Mouse (Mus musculus): ENCODE results near the gene Slc22a13. TPM values are rescaled to one million over a fixed set of nuclear protein-coding genes. Genes with fewer than 3 reads are reported as not detected.
"Not testable (repeated sequence)": the region's sequence is repeated elsewhere in the genome, so short reads cannot be mapped to it uniquely, and the experiment has no call there.

Gene Slc22a13
- total RNA-seq (2021) (not detected), polyA plus RNA-seq (2012; rRNA removed) (0.06 TPM in 1 of 2 replicates, not detected in the other)
- long read RNA-seq = 0 reads

DNA sequence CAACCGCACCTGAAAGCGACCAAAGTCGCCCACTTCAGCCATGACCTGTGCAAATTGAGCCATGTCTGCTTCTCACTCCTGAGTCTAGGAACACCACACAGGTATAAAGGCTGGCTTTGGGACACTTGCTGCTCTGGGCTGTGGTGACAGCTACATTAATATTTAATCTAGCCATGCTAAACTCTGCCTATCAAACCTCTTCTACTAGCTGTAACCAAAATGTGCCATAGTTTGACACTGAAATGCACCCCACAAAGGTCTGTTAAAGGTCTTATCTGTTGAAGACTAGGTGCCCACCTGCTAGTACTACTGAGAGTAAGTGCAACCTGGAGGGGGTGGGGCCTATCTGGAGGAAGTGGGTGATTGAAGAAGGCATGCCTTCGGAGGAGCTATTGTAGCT lies at the start of gene Slc22a13:
TSS of gene Slc22a13 (minus strand) at position 101 of the 400 bp plus-strand sequence.
- no peak for DNase-seq

DNA sequence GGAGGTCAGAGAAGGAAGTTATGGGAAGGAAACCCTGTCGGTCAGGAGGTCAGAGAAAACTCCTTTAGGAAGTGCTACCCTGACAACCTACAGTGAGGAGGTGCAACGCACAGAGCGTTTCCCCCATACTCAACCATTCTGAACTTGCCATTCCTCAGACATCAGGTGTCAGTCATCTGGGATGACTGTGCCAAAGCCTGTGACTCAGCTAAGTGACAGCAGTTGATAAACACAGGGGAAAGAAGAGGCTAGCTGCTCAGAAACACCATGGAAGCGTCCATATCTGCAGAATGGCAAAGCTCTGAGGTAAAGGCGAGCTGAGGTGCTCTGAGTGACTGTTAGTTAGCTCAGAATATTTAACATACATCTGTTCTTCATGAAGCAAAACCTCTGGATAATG lies 49.2 kb upstream of the Slc22a13 start:
- DNase-seq = no peak

DNA sequence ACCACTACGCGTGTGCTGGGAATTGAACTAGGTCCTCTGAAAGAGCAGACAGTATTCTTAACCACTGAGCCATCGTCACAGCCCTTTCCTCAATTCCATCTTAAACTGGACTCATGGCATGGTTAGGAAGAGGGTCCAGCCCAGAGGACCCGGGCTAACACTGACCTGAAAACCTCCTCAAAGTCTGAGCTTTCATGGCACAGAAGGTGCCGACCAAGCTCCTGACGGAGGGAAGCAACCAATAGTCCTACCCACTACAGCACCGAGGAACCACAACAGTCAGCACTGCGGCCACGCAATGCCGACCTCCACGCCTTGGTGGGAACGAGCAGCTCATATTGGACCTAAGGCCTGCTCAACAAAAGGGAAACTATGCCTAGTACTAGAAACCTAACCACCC lies 47.3 kb upstream of the Slc22a13 start:
- DNase-seq = no peak

DNA sequence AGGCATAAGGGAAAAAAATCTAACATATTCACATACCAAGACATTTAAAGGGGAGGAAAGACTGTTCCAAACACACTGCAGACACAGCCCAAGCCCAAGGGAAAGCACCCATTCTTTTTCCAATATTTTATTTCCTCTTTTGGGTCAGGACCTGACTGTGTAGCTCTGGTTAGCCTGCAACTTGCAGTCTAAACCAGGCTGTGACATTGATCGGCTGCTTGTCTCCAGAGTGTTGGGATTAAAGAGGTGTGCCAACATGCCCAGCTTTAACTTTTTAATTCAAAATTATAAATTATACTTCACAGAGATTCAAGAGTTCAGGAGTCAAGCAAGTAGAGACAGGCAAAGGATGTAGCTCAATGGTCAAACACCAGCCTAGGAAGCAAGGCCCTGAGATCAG lies 46.2 kb upstream of the Slc22a13 start:
- no peak for DNase-seq

DNA sequence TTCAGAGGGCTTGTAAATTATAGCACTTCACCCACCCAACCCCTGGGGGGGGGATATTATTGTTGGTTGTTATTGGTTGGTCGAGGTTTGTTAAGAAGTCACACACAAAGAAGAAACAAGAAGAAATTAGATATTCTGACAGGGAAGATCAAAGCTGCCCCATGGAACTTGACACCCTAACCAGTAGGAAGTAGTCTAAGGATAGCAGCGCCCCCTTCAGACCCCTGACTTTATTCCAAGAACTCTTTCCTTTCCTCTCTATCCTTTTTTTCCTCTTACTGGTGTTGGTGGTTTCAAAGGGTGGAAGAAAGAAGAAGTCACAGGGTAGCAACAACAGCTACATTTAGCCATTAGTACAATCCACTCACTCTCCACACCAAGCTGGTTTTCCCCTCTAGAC lies 45.3 kb upstream of the Slc22a13 start:
- DNase-seq = no peak

DNA sequence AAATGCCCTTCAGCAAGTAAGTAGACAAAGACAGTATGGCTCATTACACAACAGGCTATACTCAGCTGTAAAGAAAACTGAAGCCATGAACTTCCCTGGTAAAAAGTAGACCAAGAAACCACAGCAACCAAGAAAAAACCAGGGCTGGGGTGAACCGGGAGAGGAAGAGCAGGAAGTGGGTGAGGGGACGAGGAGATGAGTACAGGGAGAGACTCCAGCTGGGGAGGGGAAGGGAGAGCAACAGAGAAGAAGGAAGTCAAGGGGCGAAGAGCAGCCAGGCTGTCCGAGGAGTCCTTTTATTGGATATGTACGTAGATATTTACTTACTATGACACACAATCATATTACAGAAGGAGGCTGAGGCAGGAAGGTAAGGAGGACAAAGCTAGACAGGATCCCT lies 39.1 kb upstream of the Slc22a13 start:
- no peak for DNase-seq

DNA sequence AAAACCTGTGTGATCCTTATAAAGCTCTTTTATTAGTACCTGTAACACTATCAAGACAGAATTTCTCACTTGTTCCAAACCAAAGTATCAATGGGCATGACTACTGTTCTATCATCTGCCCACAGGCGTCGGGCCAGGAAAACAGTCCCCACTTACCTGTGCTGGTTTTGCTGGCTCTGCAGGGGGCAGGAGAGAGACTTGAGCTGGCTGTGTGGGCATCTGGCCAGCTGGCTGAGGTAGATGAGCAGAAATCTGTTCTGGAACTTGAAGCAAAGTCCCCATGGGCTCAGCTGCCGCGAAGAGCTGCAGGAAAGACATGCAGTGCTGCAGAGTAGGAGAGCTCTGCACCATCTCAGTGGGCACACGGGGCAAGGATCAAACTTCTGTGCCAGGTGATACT lies 37.9 kb upstream of the Slc22a13 start:
- peak; percentile 17 for DNase-seq

DNA sequence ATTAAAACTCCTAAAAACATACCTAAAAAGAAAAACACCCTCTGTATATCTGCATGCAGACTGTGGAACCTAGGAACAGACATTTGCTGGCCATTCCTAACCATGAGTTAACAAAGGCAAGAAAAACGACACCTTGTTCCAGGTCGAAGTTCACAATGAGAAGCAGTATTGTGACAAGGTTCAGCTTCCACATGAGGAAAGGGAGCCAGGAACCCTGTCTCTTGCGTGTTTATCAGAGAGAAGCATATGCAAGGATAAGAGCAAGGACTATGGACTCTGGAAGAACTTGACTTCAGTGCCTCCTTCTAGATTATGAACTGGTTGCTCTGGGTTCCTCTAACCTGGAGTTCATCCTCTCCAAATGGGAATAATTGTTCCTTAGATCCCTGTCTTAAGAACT lies 35.1 kb upstream of the Slc22a13 start:
- no peak for DNase-seq

DNA sequence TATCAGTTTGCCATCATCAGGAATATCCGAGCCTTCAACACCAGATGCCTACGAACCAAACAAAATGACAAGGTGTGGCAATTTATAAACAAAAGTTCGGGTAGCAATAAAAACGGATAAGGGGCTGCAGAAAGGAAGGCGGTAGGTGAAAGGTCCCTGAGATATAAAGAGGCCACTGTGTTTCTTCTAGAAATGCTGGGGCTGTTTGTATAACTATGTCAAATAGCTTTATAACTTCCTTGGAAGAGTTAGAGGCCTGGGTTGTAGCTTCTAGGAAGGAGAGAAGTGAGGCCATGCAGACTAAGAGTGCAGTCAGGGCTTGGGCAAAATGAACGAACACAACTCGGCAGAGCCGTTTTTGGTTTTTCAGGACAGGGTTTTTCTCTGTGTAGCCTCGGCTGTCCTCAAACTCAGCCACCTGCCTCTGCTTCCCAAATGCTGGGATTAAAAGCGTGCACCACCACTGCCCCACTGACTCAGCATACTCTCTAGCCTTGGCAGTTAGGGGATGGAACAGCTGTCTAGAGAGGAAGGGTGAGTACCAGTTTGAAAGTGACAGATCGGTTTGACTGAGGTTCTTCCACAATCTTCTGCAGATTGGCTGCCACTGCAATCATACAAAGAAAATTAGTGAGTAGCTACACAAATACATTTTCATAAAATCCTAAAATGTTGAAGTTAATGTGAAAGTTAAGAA lies 32.4 kb upstream of the Slc22a13 start:
- DNase-seq = no peak

DNA sequence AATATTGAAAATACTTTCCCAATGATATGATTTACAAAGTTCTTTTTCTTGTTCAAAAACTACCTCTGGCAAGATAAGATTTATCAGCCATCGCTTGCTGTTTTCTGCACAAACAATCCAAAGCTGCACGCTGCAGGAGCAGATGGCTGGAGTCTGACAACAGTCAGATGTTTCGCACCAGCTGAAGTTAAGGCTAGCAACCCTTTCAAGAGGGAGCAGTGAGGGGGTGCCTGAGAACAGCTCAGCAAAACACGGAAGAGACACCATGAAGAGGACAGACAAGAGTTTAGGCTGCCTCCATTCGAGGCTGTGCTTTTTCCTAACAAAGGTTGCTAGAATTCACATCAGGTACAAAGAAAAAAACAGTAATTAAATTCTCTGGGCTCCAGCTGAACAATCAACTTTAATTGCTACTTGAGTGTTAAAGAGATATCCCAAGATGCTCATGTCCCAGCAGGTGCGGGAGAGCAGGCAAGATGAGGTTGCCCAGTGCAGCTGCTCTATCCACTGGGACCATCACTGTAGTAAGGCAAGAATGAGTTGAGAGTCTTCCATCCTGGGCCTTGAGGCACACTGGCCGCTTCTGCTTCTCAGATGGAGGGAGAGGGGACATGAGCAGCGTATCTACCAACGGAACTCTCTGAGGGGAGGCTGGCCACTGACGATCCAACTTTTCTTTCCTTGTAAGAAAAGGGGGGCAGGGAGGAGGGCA lies 31.5 kb upstream of the Slc22a13 start:
- no peak for DNase-seq

DNA sequence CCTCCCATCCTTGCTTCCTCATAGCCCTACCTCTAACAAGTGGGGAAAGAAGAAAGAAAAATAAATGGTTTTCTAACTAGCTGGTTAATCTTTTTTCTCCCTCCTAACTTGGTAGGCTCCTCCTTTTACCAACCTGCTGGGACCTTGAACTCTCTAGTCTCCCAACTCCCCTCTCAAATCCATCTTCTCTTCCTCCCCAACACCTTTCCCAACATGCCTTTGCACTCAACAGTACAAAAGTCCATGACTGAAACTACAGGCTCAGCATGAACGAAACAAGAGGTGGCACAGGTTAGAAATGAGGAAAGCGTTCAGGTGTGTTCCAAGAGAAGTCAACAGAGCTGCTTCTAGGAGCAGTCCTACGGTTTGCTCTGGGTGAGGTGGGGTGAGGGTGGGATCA lies 30.4 kb upstream of the Slc22a13 start:
- no peak for DNase-seq

DNA sequence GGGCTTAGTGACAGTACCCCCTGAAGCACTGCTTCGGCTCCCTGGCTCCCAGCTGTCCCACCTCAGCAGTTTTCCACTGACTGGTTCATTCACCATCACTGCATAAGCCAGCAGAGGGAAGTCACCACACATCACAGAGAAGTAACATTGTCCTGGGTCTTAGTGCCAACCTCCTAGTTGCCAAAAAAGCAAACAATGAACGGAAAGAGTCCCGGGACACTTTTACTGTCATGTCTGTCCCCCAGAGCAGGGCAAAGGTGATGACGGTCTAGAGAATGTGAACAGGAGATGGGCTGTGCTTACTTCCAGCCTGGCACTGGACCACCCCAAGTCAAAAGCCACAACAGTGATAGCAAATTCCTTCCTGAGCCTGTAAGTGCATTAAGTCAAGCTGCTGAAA lies 29.9 kb upstream of the Slc22a13 start:
- DNase-seq = no peak

DNA sequence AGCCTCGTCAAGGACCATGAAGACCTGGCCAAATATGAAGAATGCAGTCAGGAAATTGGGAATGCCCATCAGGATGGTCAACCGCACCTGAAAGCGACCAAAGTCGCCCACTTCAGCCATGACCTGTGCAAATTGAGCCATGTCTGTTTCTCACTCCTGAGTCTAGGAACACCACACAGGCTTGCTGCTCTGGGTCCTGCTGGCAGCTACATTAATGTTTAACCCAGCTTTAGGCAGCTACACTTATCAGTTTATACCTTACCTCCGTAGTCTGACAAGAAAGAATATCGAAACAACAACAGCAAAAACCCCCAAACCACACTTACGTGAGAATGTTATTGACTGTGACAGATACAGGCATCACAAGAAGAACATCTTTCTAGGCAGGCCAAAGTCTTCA lies 22.7 kb upstream of the Slc22a13 start:
- no peak for DNase-seq

DNA sequence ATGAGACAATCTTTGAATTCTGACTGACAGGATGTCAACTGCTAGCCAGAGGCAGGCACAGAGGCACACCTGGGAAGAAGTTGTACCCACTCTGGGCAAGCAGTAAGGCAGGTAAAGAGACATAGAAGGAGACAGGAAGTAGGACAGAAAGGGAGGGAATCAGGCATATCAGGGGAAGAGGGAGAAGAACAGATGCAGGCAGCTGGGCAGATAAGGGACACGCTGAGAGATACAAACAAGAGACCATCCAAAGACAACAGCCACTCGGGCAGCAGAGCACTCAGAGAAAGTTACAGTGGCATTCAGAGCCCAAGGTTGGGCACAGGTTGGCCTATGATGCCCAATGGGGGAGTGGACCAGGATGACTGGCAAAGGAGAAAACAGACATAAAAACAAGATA lies 21.9 kb upstream of the Slc22a13 start:
- no peak for DNase-seq

DNA sequence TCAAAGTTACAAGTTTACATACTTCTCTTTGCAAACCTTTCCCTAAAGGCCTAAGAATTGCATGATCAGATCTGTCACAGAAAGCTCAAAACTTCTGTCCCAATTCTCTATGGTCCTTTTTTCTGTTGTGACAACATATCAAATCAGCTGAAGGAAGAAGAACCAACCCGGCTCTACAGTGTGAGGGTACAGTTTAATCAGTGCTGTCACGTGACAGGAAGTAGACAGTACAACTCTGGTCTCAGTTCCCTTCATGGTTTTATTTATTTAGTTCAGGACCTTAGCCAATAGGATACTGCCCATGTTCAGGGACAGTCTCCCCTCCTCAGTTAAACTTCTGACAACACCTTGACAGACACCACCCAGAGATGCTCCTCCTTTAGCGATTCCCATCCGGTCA lies 11.4 kb upstream of the Slc22a13 start:
- no peak for DNase-seq

DNA sequence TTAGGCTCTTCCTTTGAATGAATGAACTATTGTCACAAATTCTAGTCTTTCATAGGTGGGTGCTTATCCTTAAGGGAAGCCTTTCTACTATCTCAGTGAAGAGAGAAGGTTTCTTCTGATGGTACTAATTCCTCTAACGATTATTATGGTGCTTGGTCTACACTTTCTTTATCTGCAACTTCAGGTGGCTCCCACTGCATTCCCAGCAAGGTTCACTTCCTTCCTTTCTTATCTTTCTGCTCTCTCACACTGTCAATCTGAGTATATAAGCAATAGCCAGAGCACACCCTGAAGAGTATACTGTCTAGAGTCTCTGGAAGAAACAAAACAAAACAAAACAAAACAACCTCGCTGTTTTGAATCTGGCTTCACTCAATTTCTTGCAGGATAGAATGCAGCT lies 10.8 kb upstream of the Slc22a13 start:
- no peak for DNase-seq

DNA sequence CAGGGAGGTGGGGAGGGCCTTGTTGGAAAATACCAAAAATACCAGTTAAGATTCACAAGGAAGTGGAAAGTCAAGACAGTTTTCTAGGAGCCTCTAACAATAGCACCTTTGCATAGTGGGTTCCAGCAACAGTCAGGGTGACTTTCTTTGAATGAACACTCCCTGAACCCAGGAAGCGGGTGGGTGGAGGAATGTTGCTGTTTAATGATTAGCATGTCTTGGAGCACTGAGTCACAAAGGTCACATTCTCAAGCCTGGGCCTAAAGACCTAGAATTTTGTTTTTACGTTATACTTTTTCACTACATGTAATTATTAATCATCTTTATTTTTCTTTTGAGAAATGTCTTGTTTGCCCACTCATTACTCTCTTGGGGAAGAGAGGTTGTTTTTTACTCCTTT lies 6.4 kb upstream of the Slc22a13 start:
- DNase-seq = not testable (repeated sequence)

DNA sequence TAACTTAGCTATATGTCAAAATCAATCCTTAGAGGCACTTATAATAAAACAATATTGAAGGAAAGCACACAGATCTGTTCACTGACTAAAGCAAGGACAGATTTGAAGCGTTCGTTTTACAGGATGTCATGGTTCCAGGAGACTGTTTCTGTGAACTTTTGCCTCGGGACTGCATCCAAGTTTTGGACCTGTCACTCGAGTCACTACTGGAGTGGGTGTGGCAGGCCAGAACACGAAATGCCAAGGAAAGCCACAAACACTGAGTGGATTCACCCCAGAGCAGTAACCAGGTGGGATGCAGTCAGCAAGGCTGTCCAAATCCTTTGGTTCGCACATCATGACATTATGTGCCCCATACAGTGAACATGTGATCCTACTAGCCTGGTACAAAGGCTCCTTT lies 5.7 kb upstream of the Slc22a13 start:
- no peak for DNase-seq

DNA sequence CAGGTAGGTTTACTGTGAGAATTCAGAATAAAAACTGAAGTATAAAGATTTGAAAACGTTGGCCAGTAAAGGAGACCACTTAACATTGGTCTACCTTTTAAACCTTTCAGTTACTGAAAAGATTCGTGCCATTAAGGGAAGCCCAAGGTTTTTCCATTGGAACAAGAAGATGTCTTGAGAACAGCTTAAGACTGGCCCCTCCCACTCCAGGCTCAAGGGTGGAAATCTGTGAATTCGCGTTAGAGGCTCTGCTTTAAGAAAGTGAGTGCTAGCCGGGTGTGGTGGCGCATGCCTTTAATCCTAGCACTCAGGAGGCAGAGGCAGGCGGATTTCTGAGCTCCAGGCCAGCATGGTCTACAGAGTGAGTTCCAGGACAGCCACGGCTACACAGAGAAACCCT lies 4.1 kb upstream of the Slc22a13 start:
- no peak for DNase-seq

DNA sequence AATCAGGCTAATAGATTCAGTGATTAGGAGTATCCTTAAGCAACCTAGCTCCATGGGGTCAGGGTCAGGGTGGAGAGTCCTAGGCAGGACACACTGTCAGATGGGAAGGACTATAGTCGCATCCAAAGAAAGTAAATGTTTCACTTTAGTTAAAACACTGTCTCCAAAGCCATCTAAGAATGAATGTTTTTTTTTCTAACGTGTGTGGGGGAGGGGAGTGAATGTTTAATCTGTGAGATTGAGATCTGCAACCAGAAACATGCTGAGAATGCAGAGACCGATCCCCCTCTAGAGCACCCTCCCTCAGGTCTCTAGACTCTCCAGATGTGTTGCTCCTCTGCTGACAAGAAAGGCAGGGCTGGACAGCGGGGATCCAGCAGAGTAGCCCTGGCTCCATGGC lies 1.8 kb downstream of the Slc22a13 start:
- no peak for DNase-seq

DNA sequence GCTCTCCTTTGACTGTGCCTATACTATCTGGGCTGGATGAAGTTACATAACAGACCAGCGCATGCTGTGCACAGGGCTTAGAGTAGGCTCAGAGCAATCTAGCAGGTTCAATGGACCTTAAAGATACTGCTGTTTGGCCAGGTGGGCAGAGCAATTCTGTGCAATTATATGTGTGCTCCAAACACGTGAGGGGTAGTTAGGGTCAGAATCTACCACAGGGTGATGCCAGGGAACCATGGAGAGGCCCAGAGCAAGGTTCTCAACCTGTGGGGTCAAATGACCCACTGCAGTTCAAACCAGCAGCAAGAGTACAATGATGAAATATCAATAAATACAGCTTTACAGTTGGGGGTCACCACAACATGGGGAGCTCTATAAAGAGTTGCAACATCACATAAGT lies 2.2 kb downstream of the Slc22a13 start:
- DNase-seq = no peak

DNA sequence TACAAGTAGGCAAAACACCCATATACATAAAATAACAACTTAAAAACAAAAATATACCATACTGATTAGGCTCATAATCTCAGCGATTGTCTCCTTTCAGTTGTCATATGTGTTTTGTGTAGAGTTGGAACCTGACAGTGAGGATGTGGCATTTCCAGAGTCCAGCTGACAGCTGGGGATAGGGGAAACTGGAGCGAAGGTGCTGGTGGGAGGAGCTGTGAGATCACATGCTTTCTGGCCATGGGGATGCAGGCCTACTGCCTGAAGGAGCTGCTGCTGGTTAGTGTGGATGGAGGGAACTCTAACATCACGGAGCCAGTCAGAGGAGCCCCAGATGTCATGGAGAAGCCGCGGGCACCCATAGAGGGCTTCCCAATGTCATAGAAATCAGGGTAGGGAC lies 3.1 kb downstream of the Slc22a13 start:
- no peak for DNase-seq

DNA sequence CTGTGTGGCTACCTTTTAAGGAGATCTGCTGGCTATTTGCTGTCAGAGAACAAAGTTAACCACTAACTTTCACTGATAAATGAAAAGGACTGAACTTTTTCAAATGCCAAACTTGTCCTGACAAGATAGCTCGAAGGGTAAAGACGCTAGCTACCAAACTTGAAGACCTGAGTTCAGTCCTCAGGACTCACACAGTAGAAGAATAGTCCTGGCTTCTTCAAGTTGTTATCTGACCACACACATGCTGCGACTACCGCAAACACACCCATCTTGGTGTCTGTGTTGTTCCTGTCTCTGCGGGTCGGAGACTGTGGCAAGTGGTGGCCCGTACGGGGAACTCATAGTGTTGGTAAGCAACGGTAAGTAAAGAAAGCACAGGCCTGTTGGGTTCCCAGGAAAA lies 5.3 kb downstream of the Slc22a13 start:
- no peak for DNase-seq

DNA sequence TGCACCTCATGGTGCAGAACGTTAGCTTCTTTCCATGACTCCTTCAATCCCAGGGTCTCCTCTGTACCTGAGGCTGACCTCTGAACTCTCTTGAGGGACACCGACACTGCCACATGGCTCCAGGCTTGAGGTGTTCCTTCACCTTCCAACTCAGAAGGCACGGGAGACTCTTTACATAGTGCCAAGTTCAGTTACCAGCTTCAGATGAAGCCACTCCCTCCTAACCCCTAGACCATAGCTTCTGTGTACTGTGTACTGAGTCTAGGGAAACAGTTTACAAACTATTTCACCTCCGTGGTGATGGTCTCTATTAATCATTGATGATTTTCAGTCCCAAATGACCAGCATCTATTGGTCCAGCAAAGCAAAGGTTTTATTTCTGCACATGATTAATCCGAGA lies 7.2 kb downstream of the Slc22a13 start:
- no peak for DNase-seq

Data from adrenal gland, adult 2 months (tissue).